9 mouse cellular contexts compared by ENCODE assay signal in genomic region chr16:26901471-26901870, GRCm38 (mm10).
A peak's percentile ranks its signal among the peaks of the same experiment; 100 is the strongest.
DNase-seq lines count a peak whose midpoint lies in the region.
"Had no signal": no experiment of that assay in that cellular context is flagged by ENCODE, and none has a peak within 500 bp of the region (broad histone marks: within the 10 kb centered on the region; RNA-seq: fewer than 3 reads in every experiment).

No protein-coding gene starts in this region.

- DNase-seq in cerebellum, postnatal 14 days = peak; percentile 19 to 22
- no peak for DNase-seq in cerebellum, adult 11 months
- DNase-seq in left cerebral cortex, postnatal 4 days = peak; percentile 6
- DNase-seq in left cerebral cortex, postnatal 36 days (ENCODE audit: low spot score in 2 of 2) = no peak
- DNase-seq in heart, postnatal 14 days = peak; percentile 16 to 33
- DNase-seq in ovary, adult 18-20 months (ENCODE audit: low spot score) = peak; percentile 84
- no peak for DNase-seq in urinary bladder, postnatal 25 days (ENCODE audit: low spot score)
- DNase-seq in frontal cortex, adult 2 months (ENCODE audit: extremely low spot score in 1 of 2, low spot score in 1 of 2) = no peak
- DNase-seq: cerebellum, adult 9-11 months had no signal

- intact Hi-C loops in left cerebral cortex, postnatal 4 days (cut with DNase I) = loop anchor here (5.0 kb wide), 1 partner anchor 236 kb away; no protein-coding TSS in a partner anchor
- intact Hi-C loops in left cerebral cortex, postnatal 36 days (cut with DNase I) = loop anchor here (5.0 kb wide), 1 partner anchor 241 kb away; no protein-coding TSS in a partner anchor
- intact Hi-C loops in heart, postnatal 14 days (cut with DNase I) = loop anchor here (5.0 kb wide), 2 partner anchors 81 to 241 kb away; no protein-coding TSS in a partner anchor

Comparison
In these comparisons a context has a peak if more than half of its experiments do, and no peak if none do; other contexts are left out.
1. DNase-seq: peak in cerebellum, postnatal 14 days (2 of 2), left cerebral cortex, postnatal 4 days (single experiment), heart, postnatal 14 days (2 of 2) and ovary, adult 18-20 months (single experiment); none in cerebellum, adult 11 months (single experiment), left cerebral cortex, postnatal 36 days (0 of 2), urinary bladder, postnatal 25 days (single experiment) and frontal cortex, adult 2 months (0 of 2).